Mouse (Mus musculus): ENCODE data around the gene Hist1h2ae.

DNA sequence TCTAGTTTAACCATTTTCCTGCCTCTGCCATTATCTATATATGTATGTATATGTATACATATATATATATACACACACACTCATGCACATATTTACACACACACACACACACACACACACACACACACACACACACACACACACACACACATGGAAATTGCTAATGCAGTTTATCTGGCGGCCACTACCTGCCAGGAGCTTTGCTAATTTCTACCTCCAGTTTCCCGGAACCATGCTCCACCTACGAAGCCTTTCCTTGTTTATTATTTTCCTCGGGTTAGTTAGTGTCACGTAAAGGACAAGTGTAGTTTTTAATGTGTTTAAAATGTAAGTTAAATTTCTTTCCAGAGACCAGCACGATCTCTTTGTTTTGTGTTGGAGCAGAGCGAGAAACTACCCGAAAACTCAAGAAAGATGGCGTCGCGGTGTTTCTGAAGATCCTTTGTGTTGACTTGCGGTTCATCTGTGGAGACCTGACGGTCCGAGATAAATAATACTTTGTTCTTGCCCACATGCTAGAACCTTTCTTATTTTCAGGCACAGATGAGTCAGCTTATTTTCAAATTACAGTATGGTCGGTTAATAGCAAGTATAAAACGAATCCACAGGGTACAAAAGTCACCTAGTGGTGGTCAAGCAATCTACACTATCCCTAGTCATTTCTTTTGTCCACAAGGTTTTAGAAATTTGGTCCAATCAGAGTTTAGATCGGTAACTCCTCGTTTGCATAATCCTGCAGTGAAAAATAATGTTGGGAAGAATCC lies 8.1 kb downstream of the Hist1h2ae start:
- TF ChIP-seq CTCF (IDR thresholded peaks at IDR 0.05; ENCODE audit: borderline replicate concordance, extremely low read depth, insufficient read depth, insufficient read length) (no peak), POLR2A (IDR thresholded peaks at IDR 0.05; ENCODE audit: borderline replicate concordance, extremely low read depth, insufficient read depth, insufficient read length, poor library complexity, severe bottlenecking) (no peak)
